Mouse (Mus musculus): ENCODE measurements around the gene Larp4.

GRCm38 (mm10) chr15:99936659-99937058 is 33.2 kb upstream of the Larp4 start:
- TF ChIP-seq CTCF (IDR thresholded peaks at IDR 0.05; ENCODE audit: low read depth) (no peak), EP300 (IDR thresholded peaks at IDR 0.05; ENCODE audit: low read depth) (no peak)
